Mouse (Mus musculus) embryonic facial prominence, embryonic 12.5 days (tissue): ENCODE data around the gene Rgs6. TPM values are rescaled to one million over a fixed set of nuclear protein-coding genes. Genes with fewer than 3 reads are reported as not detected.

Source experiments
- ATAC-seq: fragments of 200-750 bp; cut with Nextera tagmentation; 2 replicates; pipeline ENCODE4 v1.8.0; 2017; ENCODE audit not compliant: insufficient number of reproducible peaks, insufficient read depth, low FRiP score, low TSS enrichment
- H3K27ac ChIP-seq: fragments of 300-500 bp; sonication (generic); 2 replicates; pipeline ENCODE4 v1.5.1; 2016; ENCODE audit warnings: mild to moderate bottlenecking
- H3K27me3 ChIP-seq: fragments of 300-500 bp; sonication (generic); 2 replicates; pipeline ENCODE4 v1.6.1; 2016; ENCODE audit warnings: mild to moderate bottlenecking, moderate library complexity
- H3K36me3 ChIP-seq: fragments of 300-500 bp; sonication (generic); 2 replicates; pipeline ENCODE4 v1.6.1; 2016; ENCODE audit warnings: mild to moderate bottlenecking
- H3K4me1 ChIP-seq: fragments of 300-500 bp; sonication (generic); 2 replicates; pipeline ENCODE4 v1.6.1; 2016
- H3K4me2 ChIP-seq: fragments of 300-500 bp; sonication (generic); replicated peaks from 2 replicates; pipeline ENCODE4 v1.6.1; 2016; ENCODE audit warnings: mild to moderate bottlenecking, moderate library complexity
- H3K4me3 ChIP-seq: fragments of 300-500 bp; sonication (generic); 2 replicates; pipeline ENCODE4 v1.5.1; 2016; ENCODE audit warnings: mild to moderate bottlenecking
- H3K9ac ChIP-seq: fragments of 300-500 bp; sonication (generic); 2 replicates; pipeline ENCODE4 v1.6.1; 2016; ENCODE audit warnings: mild to moderate bottlenecking, moderate library complexity
- H3K9me3 ChIP-seq: fragments of 300-500 bp; sonication (generic); 2 replicates; pipeline ENCODE4 v1.6.1; 2016; ENCODE audit warnings: mild to moderate bottlenecking, moderate library complexity
- WGBS: fragments of 180-500 bp; shearing (Covaris S2); methylation state at CpG from one replicate; pipeline ENCODE4 v1.1.7; 2016; 5-methylcytosine and 5-hydroxymethylcytosine counted together
- polyA plus RNA-seq: library from polyadenylated mRNA; unstranded; fragments of >200 nt; fragmentation: Nextera tagmentation; extraction: Ambion mirVana; gene quantifications from 2 replicates; pipeline ENCODE4 v1.2.1, GENCODE M21; 2016

The Rgs6 gene
- polyA plus RNA-seq, 1 experiment from 2014 or later, result 3.7 TPM

GRCm38 (mm10) chr12:83136031-83136430, 547.9 kb downstream of the Rgs6 start:
- WGBS, result 80% methylated on average over 5 of the region's 5 CpGs
- H3K4me1 ChIP-seq, result no peaks in the 10 kb centered on the region

DNA sequence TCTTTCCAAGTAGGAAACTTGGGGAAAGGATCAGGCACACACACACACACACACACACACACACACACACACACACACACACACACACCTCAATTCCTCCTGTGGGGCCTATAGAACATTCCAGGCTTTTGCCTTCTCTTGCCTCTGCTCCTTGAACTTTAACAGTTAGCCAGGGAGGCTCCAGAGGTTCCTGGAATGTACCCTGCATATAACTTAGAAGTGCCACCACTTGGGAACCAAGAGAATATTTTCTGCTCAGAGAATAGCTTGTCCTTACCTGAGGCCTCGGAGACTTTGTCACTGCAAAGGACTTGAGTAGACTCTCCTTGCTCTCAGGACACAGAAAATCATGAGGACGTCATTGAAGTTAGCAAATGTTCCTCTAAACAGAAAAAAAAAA, 548.4 kb downstream of the Rgs6 start:
- H3K4me2 ChIP-seq, result no peak overlapping the region
- WGBS, result 80% methylated on average over 2 of the region's 2 CpGs
- no peaks in the 10 kb centered on the region for H3K9me3 ChIP-seq
- ATAC-seq, result no peak
- no peak overlapping the region for H3K4me3 ChIP-seq
- no peaks in the 10 kb centered on the region for H3K4me1 ChIP-seq
- no peaks in the 10 kb centered on the region for H3K36me3 ChIP-seq
- H3K27me3 ChIP-seq, result no peaks in the 10 kb centered on the region
- H3K27ac ChIP-seq, result no peak overlapping the region
- H3K9ac ChIP-seq, result no peak overlapping the region

More at GRCm38 (mm10) chr12:83136031-83136430, 547.9 kb downstream of the Rgs6 start:
- Histone ChIP-seq H3K9ac (no peak overlapping the region), H3K9me3 (no peaks in the 10 kb centered on the region), H3K36me3 (no peaks in the 10 kb centered on the region), H3K4me2 (no peak overlapping the region), H3K4me3 (no peak overlapping the region), H3K27me3 (no peaks in the 10 kb centered on the region), H3K27ac (no peak overlapping the region)
- no peak for ATAC-seq

- no peak overlapping the region for H3K4me3 ChIP-seq
- no peaks in the 10 kb centered on the region for H3K4me1 ChIP-seq
- no peak overlapping the region for H3K4me2 ChIP-seq
- WGBS, result 68% methylated on average over 3 of the region's 3 CpGs
- H3K9ac ChIP-seq, result no peak overlapping the region
- no peak overlapping the region for H3K27ac ChIP-seq
- ATAC-seq, result no peak
- H3K36me3 ChIP-seq, result no peaks in the 10 kb centered on the region
- no peaks in the 10 kb centered on the region for H3K27me3 ChIP-seq
- no peaks in the 10 kb centered on the region for H3K9me3 ChIP-seq
These were observed 548.9 kb downstream of the Rgs6 start for GRCm38 (mm10) chr12:83137001-83137400.

DNA sequence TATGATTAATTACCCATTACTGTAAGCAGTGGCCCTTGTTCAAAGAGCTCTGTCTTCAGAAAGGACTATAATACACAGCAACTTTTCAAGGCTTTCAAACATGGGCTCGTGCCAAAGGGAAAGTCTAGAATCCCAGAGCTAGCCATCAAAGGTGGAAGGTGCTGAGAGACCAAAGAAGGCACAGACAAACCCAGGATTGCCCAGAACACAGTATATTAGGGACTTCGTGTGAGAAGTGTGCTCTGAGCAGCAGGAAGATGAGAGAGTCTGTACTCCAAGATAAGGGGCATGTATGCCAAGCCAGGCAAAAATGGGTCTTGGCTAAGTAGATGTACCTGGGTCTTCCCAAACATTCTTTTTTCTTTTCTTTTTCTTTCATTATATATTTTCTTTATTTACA, 553.1 kb downstream of the Rgs6 start:
- H3K4me3 ChIP-seq, result no peak overlapping the region
- no peak overlapping the region for H3K9ac ChIP-seq
- 62% methylated on average over 2 of the region's 2 CpGs for whole genome bisulfite sequencing
- H3K4me1 ChIP-seq, result peaks cover under 1% of the 10 kb centered on the region; the same call in 1 of the 2 replicates
- no peaks in the 10 kb centered on the region for H3K36me3 ChIP-seq
- ATAC-seq, result no peak
- H3K4me2 ChIP-seq, result no peak overlapping the region
- no peaks in the 10 kb centered on the region for H3K27me3 ChIP-seq
- no peaks in the 10 kb centered on the region for H3K9me3 ChIP-seq
- no peak overlapping the region for H3K27ac ChIP-seq

DNA sequence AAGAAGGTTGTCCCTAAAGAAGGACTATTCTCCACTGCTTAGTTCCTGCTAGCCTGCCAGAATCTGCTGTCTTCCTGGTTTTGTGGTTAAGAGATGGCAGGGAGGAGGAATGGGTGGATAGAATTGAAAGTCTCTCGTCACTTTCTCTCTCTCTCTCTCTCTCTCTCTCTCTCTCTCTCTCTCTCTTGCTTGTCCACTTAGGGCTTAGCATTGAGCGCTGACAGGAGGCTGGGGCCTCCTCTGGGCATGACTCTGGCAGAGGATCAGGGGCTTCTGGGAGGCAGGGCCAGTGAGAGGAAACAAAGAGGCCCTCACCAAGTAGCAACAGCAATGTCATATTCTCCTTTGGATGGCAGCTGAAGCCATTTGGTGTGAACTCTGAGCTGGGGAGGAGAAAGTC, 554.4 kb downstream of the Rgs6 start:
- no peak overlapping the region for H3K4me2 ChIP-seq
- peaks cover 9% of the 10 kb centered on the region; the same call in 1 of the 2 replicates for H3K4me1 ChIP-seq
- ATAC-seq, result no peak
- H3K36me3 ChIP-seq, result no peaks in the 10 kb centered on the region
- H3K27me3 ChIP-seq, result no peaks in the 10 kb centered on the region
- no peaks in the 10 kb centered on the region for H3K9me3 ChIP-seq
- H3K4me3 ChIP-seq, result no peak overlapping the region
- WGBS, result 40% methylated on average over 2 of the region's 2 CpGs
- H3K9ac ChIP-seq, result no peak overlapping the region
- no peak overlapping the region for H3K27ac ChIP-seq

GRCm38 (mm10) chr12:83143071-83143470, 555.0 kb downstream of the Rgs6 start:
- H3K4me2 ChIP-seq, result no peak overlapping the region
- no peaks in the 10 kb centered on the region for H3K36me3 ChIP-seq
- ATAC-seq, result no peak
- 57% methylated on average over 3 of the region's 3 CpGs for WGBS
- H3K27me3 ChIP-seq, result no peaks in the 10 kb centered on the region
- no peaks in the 10 kb centered on the region for H3K9me3 ChIP-seq
- H3K27ac ChIP-seq, result no peak overlapping the region
- no peak overlapping the region for H3K9ac ChIP-seq
- no peak overlapping the region for H3K4me3 ChIP-seq
- peaks cover 9% of the 10 kb centered on the region; the same call in 1 of the 2 replicates for H3K4me1 ChIP-seq

DNA sequence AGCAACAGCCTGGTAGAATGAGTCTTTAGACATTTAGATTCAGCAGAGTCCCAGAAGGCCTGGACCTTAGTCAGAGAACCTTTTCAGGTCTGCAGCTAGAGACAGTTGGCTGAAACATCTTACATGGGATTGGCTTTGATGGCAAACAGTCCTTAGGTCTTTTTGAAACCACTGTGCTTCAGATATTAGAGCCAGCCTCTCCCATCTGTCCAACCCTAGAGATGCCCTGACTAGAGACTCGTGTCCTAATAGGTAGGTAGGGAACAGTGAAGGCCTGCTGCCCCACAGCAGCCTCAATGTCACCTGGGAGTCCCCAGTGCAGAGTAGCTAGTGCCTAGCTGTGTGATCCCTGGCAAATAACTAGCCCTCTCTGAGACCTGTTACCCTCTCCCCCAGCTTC, 555.5 kb downstream of the Rgs6 start:
- H3K36me3 ChIP-seq, result no peaks in the 10 kb centered on the region
- WGBS, result 63% methylated on average over 1 of the region's 1 CpGs
- no peak overlapping the region for H3K9ac ChIP-seq
- no peaks in the 10 kb centered on the region for H3K9me3 ChIP-seq
- no peak overlapping the region for H3K27ac ChIP-seq
- H3K4me1 ChIP-seq, result peaks cover 9% of the 10 kb centered on the region; the same call in 1 of the 2 replicates
- no peaks in the 10 kb centered on the region for H3K27me3 ChIP-seq
- H3K4me3 ChIP-seq, result no peak overlapping the region
- H3K4me2 ChIP-seq, result no peak overlapping the region
- ATAC-seq, result no peak

- WGBS, result 90% methylated on average over 3 of the region's 3 CpGs
- Histone ChIP-seq H3K36me3 (no peaks in the 10 kb centered on the region), H3K27me3 (no peaks in the 10 kb centered on the region), H3K4me3 (no peak overlapping the region), H3K9me3 (no peaks in the 10 kb centered on the region), H3K4me2 (no peak overlapping the region), H3K27ac (no peak overlapping the region), H3K4me1 (peaks cover 9% of the 10 kb centered on the region; the same call in 1 of the 2 replicates), H3K9ac (no peak overlapping the region)
- no peak for ATAC-seq
These were observed 557.0 kb downstream of the Rgs6 start for GRCm38 (mm10) chr12:83145074-83145473.

DNA sequence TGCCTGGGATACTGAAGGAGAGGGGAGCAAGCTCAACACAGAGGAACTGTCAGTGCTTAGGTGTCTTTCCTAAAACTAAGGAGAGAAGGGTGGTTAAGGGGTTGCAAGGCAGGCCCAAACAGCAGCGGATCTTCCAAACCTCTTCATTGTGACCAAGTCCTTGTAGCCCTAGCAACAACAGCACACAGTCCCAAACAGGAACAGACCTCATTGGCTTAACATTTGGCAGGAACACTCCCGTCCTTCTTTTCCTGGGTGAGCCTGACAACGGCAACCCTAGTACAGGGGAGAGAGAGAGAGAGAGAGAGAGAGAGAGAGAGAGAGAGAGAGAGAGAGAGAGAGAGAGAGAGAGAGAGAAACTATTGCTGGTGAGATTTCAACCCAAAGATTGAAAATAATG, 557.8 kb downstream of the Rgs6 start:
- 88% methylated on average over 2 of the region's 3 CpGs for WGBS
- no peaks in the 10 kb centered on the region for H3K27me3 ChIP-seq
- no peaks in the 10 kb centered on the region for H3K36me3 ChIP-seq
- no peak overlapping the region for H3K4me3 ChIP-seq
- H3K9me3 ChIP-seq, result no peaks in the 10 kb centered on the region
- ATAC-seq, result no peak
- no peak overlapping the region for H3K27ac ChIP-seq
- H3K9ac ChIP-seq, result no peak overlapping the region
- no peak overlapping the region for H3K4me2 ChIP-seq
- H3K4me1 ChIP-seq, result peaks cover 9% of the 10 kb centered on the region; the same call in 1 of the 2 replicates

- peaks cover 9% of the 10 kb centered on the region; the same call in 1 of the 2 replicates for H3K4me1 ChIP-seq
- WGBS, result 56% methylated on average over 2 of the region's 2 CpGs
- H3K9me3 ChIP-seq, result no peaks in the 10 kb centered on the region
- H3K27me3 ChIP-seq, result no peaks in the 10 kb centered on the region
- no peak overlapping the region for H3K27ac ChIP-seq
- no peak overlapping the region for H3K4me3 ChIP-seq
- no peak overlapping the region for H3K4me2 ChIP-seq
- ATAC-seq, result no peak
- no peak overlapping the region for H3K9ac ChIP-seq
- H3K36me3 ChIP-seq, result no peaks in the 10 kb centered on the region
These were observed 558.8 kb downstream of the Rgs6 start for GRCm38 (mm10) chr12:83146917-83147316.

- H3K9me3 ChIP-seq, result no peaks in the 10 kb centered on the region
- H3K4me1 ChIP-seq, result peaks cover 16% of the 10 kb centered on the region; the same call in 1 of the 2 replicates
- H3K4me2 ChIP-seq, result no peak overlapping the region
- H3K36me3 ChIP-seq, result no peaks in the 10 kb centered on the region
- H3K27ac ChIP-seq, result no peak overlapping the region
- H3K9ac ChIP-seq, result no peak overlapping the region
- H3K27me3 ChIP-seq, result no peaks in the 10 kb centered on the region
- WGBS, result 94% methylated on average over 7 of the region's 7 CpGs
- H3K4me3 ChIP-seq, result no peak overlapping the region
- ATAC-seq, result no peak
These were observed 561.9 kb downstream of the Rgs6 start for GRCm38 (mm10) chr12:83150030-83150429.

- H3K27me3 ChIP-seq, result no peaks in the 10 kb centered on the region
- no peak for ATAC-seq
- H3K36me3 ChIP-seq, result no peaks in the 10 kb centered on the region
- H3K9me3 ChIP-seq, result no peaks in the 10 kb centered on the region
- H3K9ac ChIP-seq, result no peak overlapping the region
- H3K4me2 ChIP-seq, result no peak overlapping the region
- H3K4me1 ChIP-seq, result peaks cover 16% of the 10 kb centered on the region; the same call in 1 of the 2 replicates
- 93% methylated on average over 9 of the region's 9 CpGs for WGBS
- no peak overlapping the region for H3K27ac ChIP-seq
- H3K4me3 ChIP-seq, result no peak overlapping the region
These were observed 562.7 kb downstream of the Rgs6 start for GRCm38 (mm10) chr12:83150813-83151212.

DNA sequence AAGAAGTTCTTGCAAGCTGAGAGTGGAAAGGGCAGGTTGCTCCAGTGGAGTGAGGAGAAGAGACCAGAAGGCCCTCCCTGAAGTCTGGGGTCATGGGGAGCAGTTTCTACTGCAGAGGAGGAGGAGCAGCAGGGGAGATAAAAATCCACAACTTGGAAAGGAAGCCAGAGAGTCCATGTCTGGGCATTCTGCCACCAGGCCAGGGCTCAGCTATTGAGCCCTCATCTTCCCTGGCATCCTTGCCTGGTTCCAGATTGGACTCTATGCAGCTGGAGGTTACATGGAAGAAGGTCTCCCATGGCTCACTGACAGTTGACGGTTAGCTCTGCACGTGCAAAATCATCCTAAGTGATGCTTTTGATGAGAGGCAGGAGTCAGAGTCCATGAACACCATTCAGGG, 563.4 kb downstream of the Rgs6 start:
- Histone ChIP-seq H3K27me3 (no peaks in the 10 kb centered on the region), H3K9me3 (no peaks in the 10 kb centered on the region), H3K4me3 (no peak overlapping the region), H3K4me1 (peaks cover 12% of the 10 kb centered on the region; the same call in 1 of the 2 replicates), H3K9ac (no peak overlapping the region), H3K27ac (no peak overlapping the region), H3K36me3 (no peaks in the 10 kb centered on the region), H3K4me2 (no peak overlapping the region)
- 85% methylated on average over 2 of the region's 2 CpGs for whole genome bisulfite sequencing
- no peak for ATAC-seq
